Mouse (Mus musculus) limb, embryonic 13.5 days (tissue): ENCODE results near the gene Ehd2. TPM values are rescaled to one million over a fixed set of nuclear protein-coding genes. Genes with fewer than 3 reads are reported as not detected.
"Not testable (repeated sequence)": the region's sequence is repeated elsewhere in the genome, so short reads cannot be mapped to it uniquely, and the experiment has no call there.

Experiments
- ATAC-seq: fragments of 200-750 bp; cut with Nextera tagmentation; 2 replicates; pipeline ENCODE4 v1.8.0; 2017; ENCODE audit warnings: low read depth, moderate number of reproducible peaks, moderate TSS enrichment; ENCODE audit not compliant: low FRiP score
- H3K27ac ChIP-seq: fragments of 300-500 bp; sonication (generic); 2 replicates; pipeline ENCODE4 v1.5.1; 2015; ENCODE audit warnings: inconsistent platforms, mild to moderate bottlenecking, moderate library complexity
- H3K27me3 ChIP-seq: fragments of 300-500 bp; sonication (generic); 2 replicates; pipeline ENCODE4 v1.6.1; 2015; ENCODE audit warnings: mild to moderate bottlenecking, inconsistent platforms
- H3K36me3 ChIP-seq: fragments of 300-500 bp; sonication (generic); 2 replicates; pipeline ENCODE4 v1.6.1; 2015; ENCODE audit warnings: inconsistent platforms, mild to moderate bottlenecking, moderate library complexity
- H3K4me1 ChIP-seq: fragments of 300-500 bp; sonication (generic); 2 replicates; pipeline ENCODE4 v1.6.1; 2015; ENCODE audit warnings: inconsistent platforms
- H3K4me2 ChIP-seq: fragments of 300-500 bp; sonication (generic); replicated peaks from 2 replicates; pipeline ENCODE4 v1.6.1; 2015; ENCODE audit warnings: inconsistent platforms, mild to moderate bottlenecking, moderate library complexity
- H3K4me3 ChIP-seq: fragments of 300-500 bp; sonication (generic); 2 replicates; pipeline ENCODE4 v1.5.1; 2015; ENCODE audit warnings: moderate library complexity, mild to moderate bottlenecking, inconsistent platforms
- H3K9ac ChIP-seq: fragments of 300-500 bp; sonication (generic); 2 replicates; pipeline ENCODE4 v1.6.1; 2015; ENCODE audit warnings: mild to moderate bottlenecking, inconsistent platforms
- H3K9me3 ChIP-seq: fragments of 300-500 bp; sonication (generic); 2 replicates; pipeline ENCODE4 v1.6.1; 2016; ENCODE audit warnings: inconsistent platforms
- WGBS: fragments of 180-500 bp; shearing (Covaris S2); methylation state at CpG from one replicate; pipeline ENCODE4 v1.1.7; 2015; 5-methylcytosine and 5-hydroxymethylcytosine counted together
- polyA plus RNA-seq: library from polyadenylated mRNA; unstranded; fragments of >200 nt; fragmentation: Nextera tagmentation; extraction: Ambion mirVana; gene quantifications from 2 replicates; pipeline ENCODE4 v1.2.1, GENCODE M21; 2015

The Ehd2 gene
- polyA plus RNA-seq, 1 experiment from 2014 or later = 29.9 TPM

- Histone ChIP-seq H3K36me3 (peaks cover 39% of the 10 kb centered on the region), H3K4me2 (no peak overlapping the region), H3K27me3 (no peaks in the 10 kb centered on the region), H3K9ac (no peak overlapping the region), H3K4me1 (peaks cover 16% of the 10 kb centered on the region), H3K4me3 (no peak overlapping the region), H3K27ac (no peak overlapping the region), H3K9me3 (no peaks in the 10 kb centered on the region)
- ATAC-seq = no peak
- 69% methylated on average over 3 of the region's 3 CpGs for WGBS
Observed at GRCm38 (mm10) chr7:15916134-15916723, 51.1 kb downstream of the Ehd2 start.

- H3K36me3 ChIP-seq = peaks cover 39% of the 10 kb centered on the region
- not testable (repeated sequence) for H3K4me3 ChIP-seq, H3K4me2 ChIP-seq, H3K27ac ChIP-seq, ATAC-seq, H3K27me3 ChIP-seq, H3K9ac ChIP-seq, H3K9me3 ChIP-seq
- WGBS = 88% methylated on average over 4 of the region's 4 CpGs
- H3K4me1 ChIP-seq = peaks cover 10% of the 10 kb centered on the region
Observed at GRCm38 (mm10) chr7:15915695-15916094, 51.7 kb downstream of the Ehd2 start.

- Histone ChIP-seq H3K27ac (no peak overlapping the region), H3K9me3 (no peaks in the 10 kb centered on the region), H3K4me3 (no peak overlapping the region), H3K9ac (no peak overlapping the region), H3K36me3 (peaks cover 32% of the 10 kb centered on the region), H3K4me1 (0 out of 2 replicates have a peak, but pooled peaks cover under 1% of the 10 kb centered on the region), H3K27me3 (no peaks in the 10 kb centered on the region), H3K4me2 (no peak overlapping the region)
- 81% methylated on average over 2 of the region's 2 CpGs for WGBS
- ATAC-seq = no peak
Observed at GRCm38 (mm10) chr7:15914751-15915150, 52.6 kb downstream of the Ehd2 start.

GRCm38 (mm10) chr7:15914252-15914651 lies 53.1 kb downstream of the Ehd2 start:
- Histone ChIP-seq H3K4me1 (no peaks in the 10 kb centered on the region), H3K9ac (no peak overlapping the region), H3K27ac (no peak overlapping the region), H3K36me3 (peaks cover 27% of the 10 kb centered on the region), H3K4me3 (no peak overlapping the region), H3K4me2 (no peak overlapping the region), H3K9me3 (no peaks in the 10 kb centered on the region), H3K27me3 (no peaks in the 10 kb centered on the region)
- ATAC-seq = no peak
- 52% methylated on average over 2 of the region's 2 CpGs for WGBS

- no peaks in the 10 kb centered on the region for H3K4me1 ChIP-seq
- H3K4me3 ChIP-seq = no peak overlapping the region
- peak; percentile 58 for ATAC-seq
- no peaks in the 10 kb centered on the region for H3K27me3 ChIP-seq
- under 1% methylated on average over 4 of the region's 4 CpGs for WGBS
- no peak overlapping the region for H3K4me2 ChIP-seq
- H3K9me3 ChIP-seq = no peaks in the 10 kb centered on the region
- H3K27ac ChIP-seq = no peak overlapping the region
- H3K9ac ChIP-seq = no peak overlapping the region
- peaks cover 8% of the 10 kb centered on the region for H3K36me3 ChIP-seq
Observed at GRCm38 (mm10) chr7:15912183-15912582, 55.2 kb downstream of the Ehd2 start.

GRCm38 (mm10) chr7:15910521-15910920 lies 56.8 kb downstream of the Ehd2 start:
- no peaks in the 10 kb centered on the region for H3K4me1 ChIP-seq
- no peak overlapping the region for H3K4me3 ChIP-seq
- WGBS = 83% methylated on average over 5 of the region's 5 CpGs
- H3K27ac ChIP-seq = no peak overlapping the region
- H3K4me2 ChIP-seq = no peak overlapping the region
- H3K9ac ChIP-seq = no peak overlapping the region
- H3K9me3 ChIP-seq = no peaks in the 10 kb centered on the region
- H3K27me3 ChIP-seq = no peaks in the 10 kb centered on the region
- no peaks in the 10 kb centered on the region for H3K36me3 ChIP-seq
- no peak for ATAC-seq

- no peak overlapping the region for H3K4me3 ChIP-seq
- no peaks in the 10 kb centered on the region for H3K27me3 ChIP-seq
- WGBS = 75% methylated on average over 8 of the region's 8 CpGs
- ATAC-seq = no peak
- no peak overlapping the region for H3K27ac ChIP-seq
- H3K9ac ChIP-seq = no peak overlapping the region
- no peaks in the 10 kb centered on the region for H3K9me3 ChIP-seq
- no peaks in the 10 kb centered on the region for H3K4me1 ChIP-seq
- H3K4me2 ChIP-seq = no peak overlapping the region
- H3K36me3 ChIP-seq = no peaks in the 10 kb centered on the region
Observed at GRCm38 (mm10) chr7:15907971-15908590, 59.3 kb downstream of the Ehd2 start.

GRCm38 (mm10) chr7:15906602-15907001 lies 60.8 kb downstream of the Ehd2 start:
- no peak overlapping the region for H3K4me2 ChIP-seq
- H3K27ac ChIP-seq = no peak overlapping the region
- 90% methylated on average over 1 of the region's 1 CpGs for WGBS
- H3K4me1 ChIP-seq = no peaks in the 10 kb centered on the region
- no peak overlapping the region for H3K9ac ChIP-seq
- H3K4me3 ChIP-seq = no peak overlapping the region
- no peak for ATAC-seq
- H3K36me3 ChIP-seq = no peaks in the 10 kb centered on the region
- no peaks in the 10 kb centered on the region for H3K27me3 ChIP-seq
- no peaks in the 10 kb centered on the region for H3K9me3 ChIP-seq

- Histone ChIP-seq H3K9ac (no peak overlapping the region), H3K27me3 (no peaks in the 10 kb centered on the region), H3K4me3 (no peak overlapping the region), H3K27ac (no peak overlapping the region), H3K9me3 (no peaks in the 10 kb centered on the region), H3K4me1 (no peaks in the 10 kb centered on the region), H3K36me3 (no peaks in the 10 kb centered on the region), H3K4me2 (no peak overlapping the region)
- 78% methylated on average over 7 of the region's 7 CpGs for WGBS
- ATAC-seq = no peak
Observed at GRCm38 (mm10) chr7:15905861-15906260, 61.5 kb downstream of the Ehd2 start.

GRCm38 (mm10) chr7:15901366-15902048 lies 65.9 kb downstream of the Ehd2 start:
- H3K9ac ChIP-seq = no peak overlapping the region
- no peaks in the 10 kb centered on the region for H3K9me3 ChIP-seq
- no peak overlapping the region for H3K4me3 ChIP-seq
- no peaks in the 10 kb centered on the region for H3K27me3 ChIP-seq
- ATAC-seq = no peak
- H3K4me1 ChIP-seq = no peaks in the 10 kb centered on the region
- no peak overlapping the region for H3K4me2 ChIP-seq
- no peaks in the 10 kb centered on the region for H3K36me3 ChIP-seq
- H3K27ac ChIP-seq = no peak overlapping the region
- 79% methylated on average over 9 of the region's 9 CpGs for WGBS
